Mouse (Mus musculus) hindbrain, embryonic 12.5 days (tissue): Measurements from ENCODE around the gene Lrrc8a. TPM values are rescaled to one million over a fixed set of nuclear protein-coding genes. Genes with fewer than 3 reads are reported as not detected.

ENCODE experiments used
- ATAC-seq: fragments of 200-750 bp; cut with Nextera tagmentation; 2 replicates; pipeline ENCODE4 v1.8.0; 2017; ENCODE audit warnings: moderate TSS enrichment; ENCODE audit not compliant: low FRiP score
- H3K27ac ChIP-seq: fragments of 300-500 bp; sonication (generic); 2 replicates; pipeline ENCODE4 v1.5.1; 2016; ENCODE audit warnings: mild to moderate bottlenecking
- H3K27me3 ChIP-seq: fragments of 300-500 bp; sonication (generic); 2 replicates; pipeline ENCODE4 v1.6.1; 2016; ENCODE audit warnings: mild to moderate bottlenecking
- H3K36me3 ChIP-seq: fragments of 300-500 bp; sonication (generic); 2 replicates; pipeline ENCODE4 v1.6.1; 2016; ENCODE audit warnings: mild to moderate bottlenecking
- H3K4me1 ChIP-seq: fragments of 300-500 bp; sonication (generic); 2 replicates; pipeline ENCODE4 v1.6.1; 2016
- H3K4me2 ChIP-seq: fragments of 300-500 bp; sonication (generic); replicated peaks from 2 replicates; pipeline ENCODE4 v1.6.1; 2016; ENCODE audit warnings: mild to moderate bottlenecking
- H3K4me3 ChIP-seq: fragments of 300-500 bp; sonication (generic); 2 replicates; pipeline ENCODE4 v1.5.1; 2016; ENCODE audit warnings: mild to moderate bottlenecking
- H3K9ac ChIP-seq: fragments of 300-500 bp; sonication (generic); 2 replicates; pipeline ENCODE4 v1.6.1; 2016; ENCODE audit warnings: mild to moderate bottlenecking, moderate library complexity
- H3K9me3 ChIP-seq: fragments of 300-500 bp; sonication (generic); replicated peaks from 2 replicates; pipeline ENCODE4 v1.6.1; 2016; ENCODE audit warnings: mild to moderate bottlenecking
- WGBS: fragments of 180-500 bp; shearing (Covaris S2); methylation state at CpG from one replicate; pipeline ENCODE4 v1.1.7; 2016; 5-methylcytosine and 5-hydroxymethylcytosine counted together
- polyA plus RNA-seq: library from polyadenylated mRNA; unstranded; fragments of >200 nt; fragmentation: Nextera tagmentation; extraction: Ambion mirVana; gene quantifications from 2 replicates; pipeline ENCODE4 v1.2.1, GENCODE M21; 2016

Gene Lrrc8a
- polyA plus RNA-seq, 1 experiment from 2014 or later: 39.3 TPM

GRCm38 (mm10) chr2:30286192-30287026 lies 48.9 kb downstream of the Lrrc8a start, which contains the start of the genes Dolk and Nup188:
Dolk (minus strand) TSS chr2:30286334.
Nup188 (plus strand) TSS chr2:30286397.
- H3K27ac ChIP-seq: peak within 1 kb of the TSS; percentile 73
- WGBS: under 1% methylated on average over 63 of the region's 68 CpGs
- ATAC-seq: peak; percentile 93

GRCm38 (mm10) chr2:30287027-30287373 lies 49.5 kb downstream of the Lrrc8a start:
- H3K4me2 ChIP-seq: peak overlapping the region; percentile 98
- peak overlapping the region; percentile 94 for H3K9ac ChIP-seq
- ATAC-seq: no peak
- H3K4me3 ChIP-seq: peak overlapping the region; percentile 96
- peak overlapping the region; percentile 73 for H3K27ac ChIP-seq
- WGBS: 1% methylated on average over 10 of the region's 10 CpGs
- H3K27me3 ChIP-seq: no peaks in the 10 kb centered on the region
- H3K9me3 ChIP-seq: no peaks in the 10 kb centered on the region
- peaks cover 5% of the 10 kb centered on the region; the same call in 1 of the 2 replicates for H3K36me3 ChIP-seq
- H3K4me1 ChIP-seq: peaks cover 23% of the 10 kb centered on the region

More at GRCm38 (mm10) chr2:30286192-30287026, 48.9 kb downstream of the Lrrc8a start, which contains the start of the genes Dolk and Nup188:
- Histone ChIP-seq H3K36me3 (peaks cover 5% of the 10 kb centered on the region; the same call in 1 of the 2 replicates), H3K9me3 (no peaks in the 10 kb centered on the region), H3K9ac (peak within 1 kb of the TSS; percentile 94), H3K4me2 (peak within 1 kb of the TSS; percentile 98), H3K27me3 (no peaks in the 10 kb centered on the region), H3K4me1 (peaks cover 23% of the 10 kb centered on the region), H3K4me3 (peak within 1 kb of the TSS; percentile 96)

GRCm38 (mm10) chr2:30299525-30299924 lies 62.0 kb downstream of the Lrrc8a start:
- ATAC-seq: no peak
- no peaks in the 10 kb centered on the region for H3K9me3 ChIP-seq
- H3K4me1 ChIP-seq: no peaks in the 10 kb centered on the region
- WGBS: 81% methylated on average over 3 of the region's 3 CpGs
- H3K36me3 ChIP-seq: peaks cover 73% of the 10 kb centered on the region
- no peak overlapping the region for H3K4me3 ChIP-seq
- H3K4me2 ChIP-seq: no peak overlapping the region
- H3K9ac ChIP-seq: no peak overlapping the region
- H3K27me3 ChIP-seq: no peaks in the 10 kb centered on the region
- H3K27ac ChIP-seq: no peak overlapping the region

- H3K4me1 ChIP-seq: no peaks in the 10 kb centered on the region
- no peak overlapping the region for H3K9ac ChIP-seq
- no peaks in the 10 kb centered on the region for H3K9me3 ChIP-seq
- no peak overlapping the region for H3K4me3 ChIP-seq
- no peaks in the 10 kb centered on the region for H3K27me3 ChIP-seq
- WGBS: 92% methylated on average over 5 of the region's 5 CpGs
- no peak for ATAC-seq
- H3K4me2 ChIP-seq: no peak overlapping the region
- no peak overlapping the region for H3K27ac ChIP-seq
- peaks cover 77% of the 10 kb centered on the region for H3K36me3 ChIP-seq
Measured at GRCm38 (mm10) chr2:30299966-30300365, 62.5 kb downstream of the Lrrc8a start.

- H3K4me1 ChIP-seq: no peaks in the 10 kb centered on the region
- H3K9ac ChIP-seq: no peak overlapping the region
- H3K4me3 ChIP-seq: no peak overlapping the region
- ATAC-seq: no peak
- WGBS: 96% methylated on average over 7 of the region's 7 CpGs
- no peak overlapping the region for H3K27ac ChIP-seq
- no peak overlapping the region for H3K4me2 ChIP-seq
- peaks cover 92% of the 10 kb centered on the region for H3K36me3 ChIP-seq
- H3K9me3 ChIP-seq: no peaks in the 10 kb centered on the region
- no peaks in the 10 kb centered on the region for H3K27me3 ChIP-seq
Measured at GRCm38 (mm10) chr2:30306087-30306486, 68.6 kb downstream of the Lrrc8a start.

- H3K36me3 ChIP-seq: peaks cover 94% of the 10 kb centered on the region
- H3K4me2 ChIP-seq: no peak overlapping the region
- H3K9ac ChIP-seq: no peak overlapping the region
- 87% methylated on average over 3 of the region's 3 CpGs for WGBS
- no peaks in the 10 kb centered on the region for H3K9me3 ChIP-seq
- no peak overlapping the region for H3K27ac ChIP-seq
- ATAC-seq: no peak
- H3K4me3 ChIP-seq: no peak overlapping the region
- no peaks in the 10 kb centered on the region for H3K4me1 ChIP-seq
- H3K27me3 ChIP-seq: no peaks in the 10 kb centered on the region
Measured at GRCm38 (mm10) chr2:30309351-30309750, 71.8 kb downstream of the Lrrc8a start.

- WGBS: 98% methylated on average over 2 of the region's 2 CpGs
- no peak for ATAC-seq
- H3K36me3 ChIP-seq: peaks cover 94% of the 10 kb centered on the region
Measured at GRCm38 (mm10) chr2:30311481-30311880, 74.0 kb downstream of the Lrrc8a start.

More at GRCm38 (mm10) chr2:30311481-30311880, 74.0 kb downstream of the Lrrc8a start:
- no peaks in the 10 kb centered on the region for H3K4me1 ChIP-seq
- H3K4me2 ChIP-seq: no peak overlapping the region
- H3K9ac ChIP-seq: no peak overlapping the region
- H3K27ac ChIP-seq: no peak overlapping the region
- no peak overlapping the region for H3K4me3 ChIP-seq
- no peaks in the 10 kb centered on the region for H3K27me3 ChIP-seq
- H3K9me3 ChIP-seq: no peaks in the 10 kb centered on the region

Other genes starting within 250 kb of the Lrrc8a start
- 40.4 and 41.0 TPM in 2 replicates for gene Wdr34, start 188.8 kb upstream of the Lrrc8a start, polyA plus RNA-seq
- 558 and 568 TPM in 2 replicates for gene Set, start 180.3 kb upstream of the Lrrc8a start, polyA plus RNA-seq
- 7.0 and 7.2 TPM in 2 replicates for gene Pkn3, start 160.0 kb upstream of the Lrrc8a start, polyA plus RNA-seq
- gene Zdhhc12, start 144.1 kb upstream of the Lrrc8a start, polyA plus RNA-seq: 23.7 and 25.5 TPM in 2 replicates
- 11.8 and 12.6 TPM in 2 replicates for gene Zer1, start 113.1 kb upstream of the Lrrc8a start, polyA plus RNA-seq
- 10.3 and 10.6 TPM in 2 replicates for gene Tbc1d13, start 104.0 kb upstream of the Lrrc8a start, polyA plus RNA-seq
- 15.7 and 16.2 TPM in 2 replicates for gene Endog, start 66.2 kb upstream of the Lrrc8a start, polyA plus RNA-seq
- 63.7 and 63.9 TPM in 2 replicates for gene Spout1, start 59.3 kb upstream of the Lrrc8a start, polyA plus RNA-seq
- gene Kyat1, start 31.9 kb upstream of the Lrrc8a start, polyA plus RNA-seq: 10.4 and 13.1 TPM in 2 replicates
- 0.30 and 0.36 TPM in 2 replicates for gene Gm28035, start 2.9 kb downstream of the Lrrc8a start, polyA plus RNA-seq
- gene Phyhd1, start 28.5 kb downstream of the Lrrc8a start, polyA plus RNA-seq: 5.0 and 5.6 TPM in 2 replicates
- not detected in 2 replicates for gene Gm28038, start 43.3 kb downstream of the Lrrc8a start, polyA plus RNA-seq
- 25.5 and 26.2 TPM in 2 replicates for gene Dolk, start 48.6 kb downstream of the Lrrc8a start, polyA plus RNA-seq
- 33.9 and 36.6 TPM in 2 replicates for gene Nup188, start 48.7 kb downstream of the Lrrc8a start, polyA plus RNA-seq
- 113 and 116 TPM in 2 replicates for gene Sh3glb2, start 121.6 kb downstream of the Lrrc8a start, polyA plus RNA-seq
- 29.3 and 30.7 TPM in 2 replicates for gene Miga2, start 126.5 kb downstream of the Lrrc8a start, polyA plus RNA-seq
- gene Dolpp1, start 154.5 kb downstream of the Lrrc8a start, polyA plus RNA-seq: 46.9 and 50.2 TPM in 2 replicates
- 23.9 and 26.8 TPM in 2 replicates for gene Crat, start 178.1 kb downstream of the Lrrc8a start, polyA plus RNA-seq
- gene Ptpa, start 178.3 kb downstream of the Lrrc8a start, polyA plus RNA-seq: 133 and 134 TPM in 2 replicates
- gene Ier5l, start 236.5 kb downstream of the Lrrc8a start, polyA plus RNA-seq: 4.7 and 4.8 TPM in 2 replicates